Mouse (Mus musculus): ENCODE data around the gene Asic3. TPM values are rescaled to one million over a fixed set of nuclear protein-coding genes. Genes with fewer than 3 reads are reported as not detected.

Gene Asic3
- polyA plus RNA-seq, 1 experiment from 2014 or later: not detected

DNA sequence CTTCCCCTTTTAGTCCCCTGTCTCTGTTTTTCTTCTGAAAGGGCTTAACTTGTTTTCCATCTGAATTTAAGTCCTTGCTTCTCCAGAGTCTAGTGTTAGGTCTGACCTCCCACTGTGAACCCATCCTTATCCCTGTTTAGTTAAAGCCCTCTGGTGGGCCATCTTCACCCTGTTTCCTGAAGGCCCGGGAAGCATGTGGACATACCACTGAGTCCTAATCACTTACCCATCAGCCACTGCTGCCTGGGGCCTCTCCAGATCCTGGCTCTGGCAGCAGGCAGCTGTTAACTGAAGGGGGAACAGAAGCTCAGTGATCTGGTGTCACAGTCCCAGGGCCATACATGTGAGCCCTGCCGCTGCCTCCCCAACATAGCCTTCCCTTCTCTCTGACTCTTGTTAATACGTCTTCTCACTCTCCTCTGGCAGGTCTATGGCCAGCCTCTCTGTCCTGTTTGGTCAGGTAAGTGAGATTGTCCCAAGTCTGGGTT lies 7.8 kb upstream of the Asic3 start:
- Histone ChIP-seq H3K4me1 (peaks cover 21% of the 10 kb centered on the region), H3K36me3 (peaks cover 70% of the 10 kb centered on the region), H3K4me2 (no peak overlapping the region), H3K4me3 (no peak overlapping the region), H3K9ac (no peak overlapping the region), H3K27me3 (replicated peaks) (no peaks in the 10 kb centered on the region), H3K9me3 (replicated peaks) (no peaks in the 10 kb centered on the region), H3K27ac (0 out of 2 replicates have a peak overlapping the region, but pooled peaks have one; percentile 3)
- ATAC-seq: no peak
- 62% methylated on average over 3 of the region's 3 CpGs for WGBS (ENCODE audit: insufficient replicate concordance)

DNA sequence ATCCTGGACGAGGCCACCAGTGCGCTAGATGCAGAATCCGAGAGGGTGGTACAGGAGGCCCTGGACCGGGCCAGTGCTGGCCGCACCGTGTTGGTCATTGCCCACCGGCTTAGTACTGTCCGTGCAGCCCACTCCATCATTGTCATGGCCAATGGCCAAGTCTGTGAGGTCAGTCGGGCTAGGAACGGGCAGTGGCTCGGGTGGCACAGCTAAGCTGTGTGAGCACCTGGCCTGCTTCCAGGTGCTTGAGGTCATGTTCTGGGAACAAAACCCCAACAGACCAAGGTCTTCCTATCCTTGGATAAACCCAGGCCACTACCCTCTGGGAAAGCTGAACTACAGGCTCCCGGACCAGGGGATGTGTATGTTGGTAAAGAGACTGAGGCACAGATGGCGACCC lies 4.5 kb upstream of the Asic3 start:
- Histone ChIP-seq H3K4me1 (peaks cover 21% of the 10 kb centered on the region), H3K9me3 (replicated peaks) (no peaks in the 10 kb centered on the region), H3K4me2 (no peak overlapping the region), H3K27me3 (replicated peaks) (peaks cover 12% of the 10 kb centered on the region), H3K27ac (no peak overlapping the region), H3K36me3 (peaks cover 37% of the 10 kb centered on the region), H3K4me3 (no peak overlapping the region), H3K9ac (no peak overlapping the region)
- no peak for ATAC-seq
- WGBS (ENCODE audit: insufficient replicate concordance): 82% methylated on average over 13 of the region's 13 CpGs

DNA sequence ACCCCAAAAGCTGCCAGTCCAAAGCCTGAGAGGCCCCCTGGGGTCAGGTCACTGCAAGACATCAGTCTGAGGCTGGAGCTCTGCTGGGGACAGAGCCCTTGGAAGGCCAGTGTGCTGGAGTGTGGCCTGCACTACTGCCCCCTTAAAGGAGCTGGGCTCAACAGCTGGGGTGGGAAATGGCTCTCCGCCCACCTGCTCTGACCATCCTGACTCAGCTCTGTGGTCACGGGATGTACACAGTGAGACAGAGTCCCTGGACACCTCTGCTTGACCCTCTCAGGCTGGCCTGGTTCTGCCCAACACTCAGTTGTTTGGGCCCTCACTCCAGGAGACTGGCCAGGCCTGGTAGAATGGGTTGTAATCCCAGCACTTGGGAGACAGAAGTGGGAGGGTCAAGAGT lies 3.7 kb upstream of the Asic3 start:
- Histone ChIP-seq H3K9ac (no peak overlapping the region), H3K27ac (no peak overlapping the region), H3K4me2 (no peak overlapping the region), H3K9me3 (replicated peaks) (no peaks in the 10 kb centered on the region), H3K27me3 (replicated peaks) (peaks cover 20% of the 10 kb centered on the region), H3K4me1 (peaks cover 14% of the 10 kb centered on the region), H3K4me3 (no peak overlapping the region), H3K36me3 (peaks cover 37% of the 10 kb centered on the region)
- WGBS (ENCODE audit: insufficient replicate concordance): 65% methylated on average over 2 of the region's 2 CpGs
- no peak for ATAC-seq

DNA sequence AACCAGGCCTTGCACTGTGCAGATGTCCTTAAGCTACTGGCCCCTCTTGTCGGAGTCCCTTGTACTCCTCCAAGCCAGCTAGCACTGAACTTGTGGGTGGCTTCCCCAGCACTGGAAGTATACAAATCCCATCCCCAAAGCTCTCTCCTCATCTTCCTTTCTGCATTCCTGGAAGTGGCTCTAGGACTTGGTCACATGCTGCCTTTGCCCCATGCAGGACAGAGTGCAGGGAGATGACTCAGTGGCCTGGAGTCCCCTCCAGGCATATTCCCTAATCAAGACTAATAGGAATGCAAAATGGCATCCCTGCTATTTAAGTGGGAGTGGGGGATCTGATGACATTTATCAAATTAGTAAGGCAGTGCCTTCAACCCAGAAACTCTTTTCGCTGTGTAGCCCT lies 1.1 kb upstream of the Asic3 start:
- H3K9ac ChIP-seq: no peak overlapping the region
- no peak overlapping the region for H3K4me2 ChIP-seq
- no peak for ATAC-seq
- WGBS (ENCODE audit: insufficient replicate concordance): 67% methylated on average over 2 of the region's 2 CpGs
- no peaks in the 10 kb centered on the region for H3K9me3 ChIP-seq (replicated peaks)
- peaks cover 42% of the 10 kb centered on the region for H3K27me3 ChIP-seq (replicated peaks)
- peaks cover 10% of the 10 kb centered on the region; the same call in 1 of the 2 replicates for H3K4me1 ChIP-seq
- H3K27ac ChIP-seq: no peak overlapping the region
- no peak overlapping the region for H3K4me3 ChIP-seq
- H3K36me3 ChIP-seq: peaks cover 19% of the 10 kb centered on the region; the same call in 1 of the 2 replicates

DNA sequence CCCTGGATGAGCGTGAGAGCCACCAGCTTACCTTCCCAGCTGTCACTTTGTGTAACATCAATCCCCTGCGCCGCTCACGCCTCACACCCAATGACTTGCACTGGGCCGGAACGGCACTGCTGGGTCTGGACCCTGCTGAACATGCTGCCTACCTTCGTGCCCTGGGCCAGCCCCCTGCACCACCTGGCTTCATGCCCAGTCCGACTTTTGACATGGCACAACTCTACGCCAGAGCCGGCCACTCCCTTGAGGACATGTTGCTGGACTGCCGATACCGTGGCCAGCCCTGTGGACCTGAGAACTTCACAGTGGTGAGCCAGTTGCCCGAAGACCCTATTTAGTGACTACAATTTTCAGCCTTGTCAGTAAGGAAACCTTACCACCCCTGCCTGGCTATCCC lies 746 bp downstream of the Asic3 start:
- Histone ChIP-seq H3K9ac (no peak overlapping the region), H3K4me2 (no peak overlapping the region), H3K4me1 (peaks cover 10% of the 10 kb centered on the region; the same call in 1 of the 2 replicates), H3K27me3 (replicated peaks) (peaks cover 42% of the 10 kb centered on the region), H3K27ac (no peak overlapping the region), H3K36me3 (peaks cover 5% of the 10 kb centered on the region; the same call in 1 of the 2 replicates), H3K9me3 (replicated peaks) (no peaks in the 10 kb centered on the region), H3K4me3 (no peak overlapping the region)
- ATAC-seq: no peak
- WGBS (ENCODE audit: insufficient replicate concordance): 73% methylated on average over 13 of the region's 13 CpGs

DNA sequence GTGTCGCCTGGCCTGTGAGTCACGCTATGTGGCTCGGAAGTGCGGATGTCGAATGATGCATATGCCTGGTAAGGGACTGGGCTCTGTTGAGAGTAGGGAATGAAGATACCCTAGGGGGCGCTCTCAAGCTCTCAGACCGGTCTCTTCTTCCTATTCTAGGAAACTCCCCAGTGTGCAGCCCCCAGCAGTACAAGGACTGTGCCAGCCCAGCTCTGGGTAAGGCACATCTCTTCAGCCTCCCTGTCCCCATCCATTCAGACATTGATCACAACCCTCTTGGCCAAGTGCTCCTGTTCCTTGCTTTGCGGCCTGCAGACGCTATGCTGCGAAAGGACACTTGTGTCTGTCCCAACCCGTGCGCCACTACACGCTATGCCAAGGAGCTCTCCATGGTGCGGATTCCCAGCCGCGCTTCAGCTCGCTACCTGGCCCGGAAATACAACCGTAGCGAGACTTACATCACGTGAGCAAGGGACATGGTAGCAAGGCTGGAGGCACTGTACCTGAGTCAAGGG lies 3.1 kb downstream of the Asic3 start:
- WGBS (ENCODE audit: insufficient replicate concordance): 7% methylated on average over 21 of the region's 21 CpGs
- Histone ChIP-seq H3K36me3 (peaks cover 13% of the 10 kb centered on the region), H3K27ac (no peak overlapping the region), H3K9ac (no peak overlapping the region), H3K27me3 (replicated peaks) (peaks cover 42% of the 10 kb centered on the region), H3K4me3 (no peak overlapping the region), H3K9me3 (replicated peaks) (no peaks in the 10 kb centered on the region), H3K4me1 (peaks cover 10% of the 10 kb centered on the region; the same call in 1 of the 2 replicates), H3K4me2 (peak overlapping the region; percentile 31; the same call in 1 of the 2 replicates)
- peak; percentile 63 for ATAC-seq

DNA sequence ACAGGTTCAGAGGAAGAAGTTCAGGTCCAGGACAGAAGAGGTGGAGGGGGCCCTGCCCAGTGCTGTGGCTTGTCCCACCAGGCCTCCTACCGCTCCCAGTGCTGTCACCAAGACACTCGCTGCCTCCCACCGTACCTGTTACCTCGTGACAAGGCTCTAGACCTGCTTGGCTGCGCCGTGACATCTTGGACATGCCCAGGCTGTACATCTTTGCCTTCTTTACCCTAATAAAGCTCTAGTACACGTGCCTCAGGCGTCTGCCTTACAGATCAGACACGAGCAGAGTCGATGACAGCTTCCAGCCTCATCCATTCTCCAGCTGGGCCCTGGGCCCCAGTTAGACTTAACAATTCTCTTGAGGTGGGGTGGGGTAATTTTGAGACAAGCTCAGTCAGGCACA lies 4.4 kb downstream of the Asic3 start:
- Histone ChIP-seq H3K4me2 (no peak overlapping the region), H3K27ac (no peak overlapping the region), H3K27me3 (replicated peaks) (peaks cover 41% of the 10 kb centered on the region), H3K36me3 (peaks cover 13% of the 10 kb centered on the region), H3K4me1 (peaks cover 14% of the 10 kb centered on the region), H3K9ac (no peak overlapping the region), H3K4me3 (no peak overlapping the region), H3K9me3 (replicated peaks) (no peaks in the 10 kb centered on the region)
- no peak for ATAC-seq
- 79% methylated on average over 10 of the region's 10 CpGs for WGBS (ENCODE audit: insufficient replicate concordance)

DNA sequence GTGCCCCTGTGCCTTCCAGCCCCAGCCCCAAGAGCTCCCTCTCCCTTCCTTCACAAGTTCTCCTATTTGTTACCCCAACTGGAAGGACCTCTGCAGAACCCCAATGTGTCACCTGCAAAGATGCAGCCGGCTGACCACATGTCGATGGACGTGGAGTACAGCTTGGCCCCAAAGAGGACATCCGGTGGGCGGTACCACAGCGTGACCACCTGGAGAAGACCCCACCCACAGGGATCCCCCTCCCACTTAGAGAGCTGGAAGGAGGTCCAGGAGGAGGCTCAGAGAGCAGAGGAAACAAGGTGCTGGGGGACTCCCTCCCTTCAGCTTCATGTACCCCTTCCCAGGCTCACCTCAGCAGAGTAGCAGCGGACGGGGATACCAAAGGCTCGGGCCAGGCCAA lies 7.2 kb downstream of the Asic3 start:
- 90% methylated on average over 9 of the region's 9 CpGs for WGBS (ENCODE audit: insufficient replicate concordance)

DNA sequence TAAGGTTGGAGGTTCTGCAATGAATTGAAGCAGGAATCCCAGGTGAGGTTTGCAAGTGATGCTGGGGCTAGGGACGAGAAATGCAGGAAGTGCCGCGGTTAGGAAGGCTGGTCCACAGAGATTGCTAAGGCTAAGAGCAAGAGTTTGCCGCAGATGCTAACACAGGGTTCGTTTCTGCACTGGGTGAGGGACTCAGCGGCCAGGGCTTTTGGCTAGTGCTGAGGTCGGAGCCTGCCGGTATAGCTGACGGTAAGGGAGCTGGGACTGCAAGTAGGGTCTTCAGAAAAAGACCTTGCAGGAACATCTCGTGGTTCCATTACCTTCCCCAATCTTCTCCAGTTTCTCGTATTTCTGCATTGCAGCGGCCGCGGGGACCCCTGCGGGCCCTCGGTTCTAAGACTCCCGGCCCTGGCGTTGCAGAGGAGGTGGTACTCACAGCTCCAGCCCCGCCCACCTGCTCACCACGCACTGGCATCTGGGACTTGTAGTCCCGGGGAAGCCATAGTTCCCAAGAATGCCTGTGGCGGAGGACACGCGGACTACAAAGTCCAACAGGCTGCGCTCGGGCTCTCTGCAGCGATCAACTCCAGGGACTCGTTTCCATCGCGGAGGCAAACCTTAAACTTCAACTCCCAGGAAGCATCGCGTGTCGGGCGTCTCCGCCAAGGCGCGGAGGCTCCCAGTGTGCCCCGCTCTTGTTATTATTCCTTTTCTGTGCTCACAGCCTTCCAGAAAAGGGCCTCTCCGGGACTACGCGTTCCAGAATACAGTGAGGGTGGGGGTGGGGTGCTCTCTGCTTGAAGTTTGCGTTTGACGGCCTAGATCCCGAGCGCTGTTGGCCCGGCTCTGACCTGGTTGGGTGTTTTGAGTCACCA lies 10.2 kb downstream of the Asic3 start, which contains the start of the genes Cdk5 and Slc4a2:
Gene Cdk5, minus strand, starts transcription at position 402 of the 875 bp plus-strand sequence.
Gene Slc4a2, plus strand, starts transcription at position 709 of the 875 bp plus-strand sequence.
- H3K4me1 ChIP-seq: peaks cover 55% of the 10 kb centered on the region

More for the DNA sequence above, 7.2 kb downstream of the Asic3 start:
- Histone ChIP-seq H3K9me3 (replicated peaks) (no peaks in the 10 kb centered on the region), H3K27ac (no peak overlapping the region), H3K4me3 (no peak overlapping the region), H3K9ac (no peak overlapping the region), H3K4me2 (no peak overlapping the region), H3K27me3 (replicated peaks) (peaks cover 13% of the 10 kb centered on the region), H3K4me1 (peaks cover 36% of the 10 kb centered on the region), H3K36me3 (peaks cover 13% of the 10 kb centered on the region)
- no peak for ATAC-seq

DNA sequence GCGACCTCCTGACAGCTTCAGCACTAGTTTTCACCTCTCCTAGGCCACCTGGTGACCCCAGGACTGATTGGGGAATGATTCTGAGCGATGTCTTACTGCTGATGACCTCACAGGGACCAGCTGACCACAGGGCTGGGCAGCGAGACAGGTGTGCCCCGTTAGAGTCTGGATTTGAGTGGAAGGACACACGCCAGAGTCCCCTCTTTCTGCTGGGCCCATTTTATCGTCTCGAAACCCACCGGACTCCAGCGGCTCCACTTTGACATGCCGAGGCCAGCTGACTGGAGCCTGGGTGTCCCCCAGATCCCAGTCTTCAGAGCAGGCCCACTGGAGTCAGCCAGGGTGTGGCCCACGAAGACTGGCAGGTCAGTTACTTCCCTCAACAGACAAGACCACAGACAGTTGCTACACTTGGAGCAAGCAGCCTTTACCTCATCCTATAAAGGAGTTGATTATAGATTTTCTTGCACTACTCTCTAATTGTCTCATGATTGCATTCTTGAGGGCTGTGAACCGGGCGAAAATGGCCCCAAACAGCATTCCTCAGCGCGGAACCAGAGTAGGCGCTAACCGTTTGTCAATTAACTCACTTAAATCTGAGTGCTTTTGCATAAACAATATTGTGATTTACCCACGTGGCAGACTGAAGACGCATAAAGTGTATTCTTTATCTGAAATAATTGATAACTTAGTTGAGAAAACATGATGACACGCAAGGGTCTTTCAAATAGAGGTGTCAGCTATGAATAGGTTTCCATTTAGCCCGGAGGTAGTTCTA lies 11.0 kb downstream of the Asic3 start:
- peak overlapping the region; percentile 74 for H3K4me3 ChIP-seq
- peaks cover 9% of the 10 kb centered on the region for H3K36me3 ChIP-seq
- H3K27ac ChIP-seq: peak overlapping the region; percentile 95
- H3K9me3 ChIP-seq (replicated peaks): no peaks in the 10 kb centered on the region
- peaks cover 60% of the 10 kb centered on the region for H3K4me1 ChIP-seq
- H3K4me2 ChIP-seq: peak overlapping the region; percentile 95
- ATAC-seq: no peak
- no peaks in the 10 kb centered on the region; the same call in 1 of the 2 replicates for H3K27me3 ChIP-seq (replicated peaks)
- peak overlapping the region; percentile 89 for H3K9ac ChIP-seq
- 14% methylated on average over 21 of the region's 21 CpGs for WGBS (ENCODE audit: insufficient replicate concordance)

More for the DNA sequence above, 10.2 kb downstream of the Asic3 start, which contains the start of the genes Cdk5 and Slc4a2:
- no peaks in the 10 kb centered on the region for H3K9me3 ChIP-seq (replicated peaks)
- H3K4me2 ChIP-seq: peak within 1 kb of the TSS; percentile 95
- H3K36me3 ChIP-seq: peaks cover 13% of the 10 kb centered on the region
- peak within 1 kb of the TSS; percentile 95 for H3K27ac ChIP-seq
- peak; percentile 93 for ATAC-seq
- no peaks in the 10 kb centered on the region; the same call in 1 of the 2 replicates for H3K27me3 ChIP-seq (replicated peaks)
- H3K4me3 ChIP-seq: peak within 1 kb of the TSS; percentile 74
- peak within 1 kb of the TSS; percentile 89 for H3K9ac ChIP-seq
- WGBS (ENCODE audit: insufficient replicate concordance): under 1% methylated on average over 46 of the region's 46 CpGs

DNA sequence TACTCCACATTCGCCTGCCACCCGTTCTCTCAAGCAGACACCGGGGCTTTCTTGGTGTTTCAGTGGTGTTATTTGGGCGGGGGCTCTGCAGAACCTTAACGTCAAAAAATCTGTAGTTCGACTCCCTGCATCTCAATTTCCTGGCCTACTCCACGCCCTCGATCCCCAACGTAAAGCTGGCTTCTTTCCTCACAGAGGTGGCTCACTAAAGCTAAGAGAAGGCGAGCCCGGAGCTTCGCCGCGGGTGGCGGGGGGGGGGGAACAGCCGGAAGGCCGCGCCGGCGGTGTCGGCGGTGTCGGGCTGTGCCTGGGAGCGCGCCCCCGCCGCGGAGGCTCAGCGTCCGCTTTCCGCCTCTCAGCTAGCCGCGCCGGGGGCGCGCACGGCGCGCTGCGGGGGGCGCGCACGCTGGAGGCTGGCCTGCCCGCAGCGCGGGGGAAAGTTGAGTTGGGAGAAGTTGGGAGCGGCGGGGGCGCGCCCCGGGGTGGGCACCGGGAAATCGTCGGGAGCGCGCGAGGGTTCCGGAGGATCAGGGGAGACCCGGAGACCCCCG lies 11.7 kb downstream of the Asic3 start:
- Histone ChIP-seq H3K36me3 (peaks cover 8% of the 10 kb centered on the region), H3K4me3 (peak overlapping the region; percentile 74), H3K9me3 (replicated peaks) (no peaks in the 10 kb centered on the region), H3K4me1 (peaks cover 60% of the 10 kb centered on the region), H3K4me2 (peak overlapping the region; percentile 95), H3K27me3 (replicated peaks) (no peaks in the 10 kb centered on the region; the same call in 1 of the 2 replicates), H3K9ac (peak overlapping the region; percentile 89), H3K27ac (peak overlapping the region; percentile 95)
- ATAC-seq: peak; percentile 48
- WGBS (ENCODE audit: insufficient replicate concordance): under 1% methylated on average over 50 of the region's 60 CpGs

Data from liver, embryonic 12.5 days (tissue).